Mouse (Mus musculus) MEL (cell line): ENCODE data around the gene Paqr5. TPM values are rescaled to one million over a fixed set of nuclear protein-coding genes. Genes with fewer than 3 reads are reported as not detected.

Source experiments
- DNase-seq: peaks from one replicate; pipeline ENCODE4 v3.0.0; 2011; ENCODE audit warnings: low read depth, low spot score
- H3K27ac ChIP-seq: 2 replicates; pipeline ENCODE4 v1.5.1; 2012; ENCODE audit warnings: low read depth, mild to moderate bottlenecking, control low read depth, low read length, moderate library complexity; ENCODE audit not compliant: control insufficient read depth
- H3K27me3 ChIP-seq, 2 experiments: fragments of 150-350 bp in 1 of 2; sonication (generic) in 1 of 2; 2 replicates each; pipeline ENCODE4 v1.6.1; 2012; ENCODE audit warnings: low read length in 2 of 2, mild to moderate bottlenecking in 2 of 2, improper control_type of control experiment in 1 of 2, moderate library complexity in 1 of 2; ENCODE audit not compliant: insufficient read depth in 2 of 2, control insufficient read depth in 1 of 2
- H3K36me3 ChIP-seq, 2 experiments: 2 replicates each; pipeline ENCODE4 v1.6.1; 2012 to 2014; ENCODE audit warnings: low read length in 2 of 2, improper control_type of control experiment in 1 of 2, inconsistent platforms in 1 of 2, mild to moderate bottlenecking in 1 of 2; ENCODE audit not compliant: insufficient read depth in 2 of 2, control insufficient read depth in 1 of 2
- H3K4me1 ChIP-seq, 2 experiments: fragments of 150-350 bp in 1 of 2; sonication (generic) in 1 of 2; 2 replicates each; pipeline ENCODE4 v1.6.1; 2012; ENCODE audit warnings: low read length in 2 of 2, improper control_type of control experiment in 1 of 2, mild to moderate bottlenecking in 1 of 2; ENCODE audit not compliant: insufficient read depth in 2 of 2, control insufficient read depth in 1 of 2
- H3K4me3 ChIP-seq, 2 experiments: fragments of 150-350 bp in 1 of 2; sonication (generic) in 1 of 2; 2 replicates each; pipeline ENCODE4 v1.5.1; 2012; ENCODE audit warnings: low read depth in 2 of 2, low read length in 2 of 2, mild to moderate bottlenecking in 2 of 2, moderate library complexity in 2 of 2, control low read depth in 1 of 2, improper control_type of control experiment in 1 of 2; ENCODE audit not compliant: control insufficient read depth in 1 of 2, insufficient read depth in 1 of 2
- H3K79me2 ChIP-seq: 2 replicates; pipeline ENCODE4 v1.6.1; 2012; ENCODE audit warnings: mild to moderate bottlenecking, low read length, moderate library complexity; ENCODE audit not compliant: control insufficient read depth, poor library complexity, insufficient read depth
- H3K9ac ChIP-seq: 2 replicates; pipeline ENCODE4 v1.6.1; 2012; ENCODE audit warnings: low read depth, mild to moderate bottlenecking, control low read depth, low read length, moderate library complexity; ENCODE audit not compliant: control insufficient read depth, poor library complexity, severe bottlenecking
- H3K9me3 ChIP-seq: fragments of 150-350 bp; sonication (generic); replicated peaks from 2 replicates; pipeline ENCODE4 v1.6.1; 2012; ENCODE audit warnings: mild to moderate bottlenecking, low read length, improper control_type of control experiment, moderate library complexity; ENCODE audit not compliant: insufficient read depth
- BHLHE40 ChIP-seq: IDR thresholded peaks from 2 replicates; pipeline ENCODE4 v1.6.1; 2012; ENCODE audit warnings: low read depth, mild to moderate bottlenecking, inconsistent platforms, low read length, improper control_type of control experiment, borderline replicate concordance
- CTCF ChIP-seq, 3 experiments: IDR thresholded peaks in 2 of 3; conservative IDR thresholded peaks in 1 of 3; 2 replicates each; pipeline ENCODE4 v1.5.1; 2011 to 2012; ENCODE audit warnings: low read length in 3 of 3, low read depth in 2 of 3, mild to moderate bottlenecking in 2 of 3, improper control_type of control experiment in 1 of 3, inconsistent platforms in 1 of 3, mixed read lengths in 1 of 3, moderate library complexity in 1 of 3; ENCODE audit not compliant: control insufficient read depth in 1 of 3, insufficient read depth in 1 of 3, poor library complexity in 1 of 3, severe bottlenecking in 1 of 3
- EP300 ChIP-seq, 2 experiments: IDR thresholded peaks; 2 replicates each; pipeline ENCODE4 v1.6.1; 2011; ENCODE audit warnings: improper control_type of control experiment in 2 of 2, low read length in 2 of 2, low read depth in 1 of 2, mild to moderate bottlenecking in 1 of 2
- ETS1 ChIP-seq: IDR thresholded peaks from 2 replicates; pipeline ENCODE4 v1.6.1; 2012; ENCODE audit warnings: low read depth, mild to moderate bottlenecking, inconsistent platforms, low read length, improper control_type of control experiment, moderate library complexity
- MAZ ChIP-seq: IDR thresholded peaks from 2 replicates; pipeline ENCODE4 v1.6.1; 2012; ENCODE audit warnings: low read depth, mild to moderate bottlenecking, inconsistent platforms, low read length, improper control_type of control experiment
- MYB ChIP-seq: IDR thresholded peaks from 2 replicates; pipeline ENCODE4 v1.6.1; 2011; ENCODE audit warnings: mild to moderate bottlenecking, low read depth, low read length, improper control_type of control experiment
- MYC ChIP-seq: IDR thresholded peaks from 2 replicates; pipeline ENCODE4 v1.6.1; 2011; ENCODE audit warnings: low read depth, mild to moderate bottlenecking, low read length, improper control_type of control experiment, moderate library complexity
- POLR2A ChIP-seq, 2 experiments: IDR thresholded peaks; 2 replicates each; pipeline ENCODE4 v1.6.1; 2011 to 2012; ENCODE audit warnings: low read length in 2 of 2, mild to moderate bottlenecking in 2 of 2, control low read depth in 1 of 2, improper control_type of control experiment in 1 of 2, low read depth in 1 of 2, moderate library complexity in 1 of 2; ENCODE audit not compliant: control insufficient read depth in 1 of 2, insufficient read depth in 1 of 2, poor library complexity in 1 of 2
- POLR2AphosphoS2 ChIP-seq: IDR thresholded peaks from 2 replicates; pipeline ENCODE4 v1.6.1; 2011; ENCODE audit warnings: low read length, improper control_type of control experiment
- POLR2AphosphoS5 ChIP-seq: IDR thresholded peaks from 2 replicates; pipeline ENCODE4 v1.6.1; 2012; ENCODE audit warnings: low read depth, borderline replicate concordance, mild to moderate bottlenecking, inconsistent platforms, low read length, moderate library complexity, mixed read lengths
- RAD21 ChIP-seq: IDR thresholded peaks from 2 replicates; pipeline ENCODE4 v1.6.1; 2011; ENCODE audit warnings: mild to moderate bottlenecking, low read depth, low read length, improper control_type of control experiment
- RCOR1 ChIP-seq: IDR thresholded peaks from 2 replicates; pipeline ENCODE4 v1.6.1; 2012; ENCODE audit warnings: low read depth, mild to moderate bottlenecking, inconsistent platforms, low read length, improper control_type of control experiment
- SMC3 ChIP-seq: IDR thresholded peaks from 2 replicates; pipeline ENCODE4 v1.6.1; 2011; ENCODE audit warnings: low read depth, low read length, improper control_type of control experiment
- TBP ChIP-seq: IDR thresholded peaks from 2 replicates; pipeline ENCODE4 v1.8.0; 2011; ENCODE audit warnings: low read depth, low read length, improper control_type of control experiment
- TCF12 ChIP-seq: IDR thresholded peaks from 2 replicates; pipeline ENCODE4 v1.6.1; 2014; ENCODE audit warnings: low read depth, mild to moderate bottlenecking, inconsistent platforms, low read length, improper control_type of control experiment, moderate library complexity
- UBTF ChIP-seq: IDR thresholded peaks from 2 replicates; pipeline ENCODE4 v1.6.1; 2012; ENCODE audit warnings: low read depth, mild to moderate bottlenecking, inconsistent platforms, low read length, improper control_type of control experiment, moderate library complexity, borderline replicate concordance; ENCODE audit not compliant: insufficient read depth
- USF1 ChIP-seq: IDR thresholded peaks from 2 replicates; pipeline ENCODE4 v1.6.1; 2014; ENCODE audit warnings: low read depth, mild to moderate bottlenecking, inconsistent platforms, low read length, improper control_type of control experiment, moderate library complexity
- USF2 ChIP-seq, 2 experiments: IDR thresholded peaks; 2 replicates each; pipeline ENCODE4 v1.6.1; 2011 to 2012; ENCODE audit warnings: improper control_type of control experiment in 2 of 2, low read length in 2 of 2, borderline replicate concordance in 1 of 2, inconsistent platforms in 1 of 2, low read depth in 1 of 2, mild to moderate bottlenecking in 1 of 2; ENCODE audit not compliant: insufficient read depth in 1 of 2
- ZC3H11A ChIP-seq: IDR thresholded peaks from 2 replicates; pipeline ENCODE4 v1.6.1; 2012; ENCODE audit warnings: low read depth, mild to moderate bottlenecking, inconsistent platforms, low read length, improper control_type of control experiment
- ZMIZ1 ChIP-seq: IDR thresholded peaks from 2 replicates; pipeline ENCODE4 v1.6.1; 2012; ENCODE audit warnings: low read depth, mild to moderate bottlenecking, inconsistent platforms, low read length, improper control_type of control experiment, moderate library complexity
- polyA plus RNA-seq, 2 experiments: library from polyadenylated mRNA; stranded (reverse) in 1 of 2; unstranded in 1 of 2; fragments of >175 nt in 1 of 2; fragments of >200 nt in 1 of 2; gene quantifications; 2 replicates each; pipeline versions ENCODE4 v1.2.1 to v1.2.4; 2012; ENCODE audit warnings: low replicate concordance in 2 of 2, low read depth in 1 of 2; ENCODE audit not compliant: insufficient read length in 2 of 2, insufficient read depth in 1 of 2, missing spikeins in 1 of 2
- total RNA-seq: library from RNA; depleted of rRNA; stranded (reverse); fragments of 300-350 nt; gene quantifications from 2 replicates; pipeline ENCODE4 v1.2.3, GENCODE M21; 2012

Paqr5 gene
- total and polyA plus RNA-seq, 3 experiments, result 0.04 TPM; not detected in 2

DNA sequence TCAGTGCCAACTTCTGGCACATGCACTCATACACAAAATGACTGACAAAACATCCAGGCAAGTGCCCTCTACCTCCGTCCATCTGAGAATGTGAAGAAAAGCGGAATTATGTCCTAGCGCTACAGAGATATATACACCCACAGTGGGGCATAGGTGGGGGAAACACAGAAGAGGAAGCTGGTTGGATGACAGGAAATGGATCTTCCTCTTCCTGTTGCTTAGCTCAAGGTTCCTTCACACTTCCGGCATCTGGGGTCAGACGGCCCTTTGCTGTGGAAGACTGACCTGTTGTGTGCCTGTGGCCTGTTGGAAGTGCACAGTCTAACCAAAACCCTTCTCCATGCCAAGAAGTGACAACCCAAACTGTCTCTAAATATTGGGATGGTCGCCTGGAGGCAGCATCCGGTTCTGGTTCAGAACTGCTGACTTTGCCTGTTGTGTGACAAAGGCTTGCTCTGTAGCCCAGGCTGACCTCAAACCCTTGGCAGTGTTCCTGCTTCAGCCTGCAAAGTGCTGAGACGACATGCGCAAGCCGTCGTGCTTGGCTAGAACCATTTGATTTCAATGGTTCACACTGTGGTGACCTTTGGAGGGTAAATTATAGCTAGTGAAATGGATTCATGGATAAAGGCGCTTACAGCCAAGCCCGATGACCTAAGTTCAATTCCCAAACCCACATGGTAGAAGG, 49.3 kb downstream of the Paqr5 start:
- no peak for TF ChIP-seq POLR2AphosphoS2
- no peak for TF ChIP-seq ETS1
- TF ChIP-seq MAZ, result no peak
- no peak for TF ChIP-seq POLR2A (IDR thresholded peaks at IDR 0.05; ENCODE audit: control insufficient read depth in 1 of 2, insufficient read depth in 1 of 2, low read depth in 1 of 2, low read length in 2 of 2, poor library complexity in 1 of 2)
- TF ChIP-seq ZMIZ1, result no peak
- no peak for TF ChIP-seq ZC3H11A
- no peak for TF ChIP-seq USF1
- H3K27me3 ChIP-seq, result peaks cover 17 to 21% of the 10 kb centered on the region in 2 experiments
- H3K27ac ChIP-seq, result no peak overlapping the region
- H3K79me2 ChIP-seq, result no peaks in the 10 kb centered on the region
- no peak overlapping the region for H3K4me3 ChIP-seq
- no peaks in the 10 kb centered on the region for H3K4me1 ChIP-seq
- H3K9me3 ChIP-seq, result no peaks in the 10 kb centered on the region
- no peak for DNase-seq
- H3K9ac ChIP-seq, result no peak overlapping the region
- H3K36me3 ChIP-seq, result no peaks in the 10 kb centered on the region

DNA sequence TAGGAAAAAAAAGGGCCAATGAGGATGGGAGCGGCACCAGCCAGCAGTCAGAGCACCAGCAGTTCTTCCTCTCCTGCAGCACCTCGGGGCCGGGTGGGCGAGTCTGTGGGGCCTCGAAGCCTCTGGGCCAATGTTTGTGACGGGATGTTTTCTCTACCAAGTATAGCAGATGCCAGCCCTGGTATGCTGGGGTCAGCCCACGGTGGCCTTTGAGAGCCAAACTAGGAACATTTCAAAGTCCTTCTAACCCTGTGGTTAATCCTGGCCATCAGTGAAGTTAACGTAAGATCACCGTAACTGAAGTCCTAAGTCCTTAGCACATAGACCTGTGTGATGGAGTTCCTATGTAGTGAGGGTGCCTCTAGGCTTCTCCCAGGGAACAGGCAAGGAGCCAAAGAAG, 54.6 kb downstream of the Paqr5 start:
- TF ChIP-seq MYC, result no peak
- no peak for TF ChIP-seq RAD21
- TF ChIP-seq MYB, result no peak
- no peak for TF ChIP-seq ZC3H11A
- no peak for TF ChIP-seq USF2 (IDR thresholded peaks at IDR 0.05; ENCODE audit: borderline replicate concordance in 1 of 2, insufficient read depth in 1 of 2, low read depth in 1 of 2, low read length in 2 of 2)
- TF ChIP-seq CTCF (IDR thresholded peaks at IDR 0.05 in 2 of 3, conservative IDR thresholded peaks at IDR 0.05 in 1 of 3; ENCODE audit: control insufficient read depth in 1 of 3, insufficient read depth in 1 of 3, low read depth in 2 of 3, low read length in 3 of 3, poor library complexity in 1 of 3, severe bottlenecking in 1 of 3), result no peak
- no peak for TF ChIP-seq UBTF
- TF ChIP-seq RCOR1, result no peak
- TF ChIP-seq POLR2AphosphoS5, result no peak
- TF ChIP-seq POLR2A (IDR thresholded peaks at IDR 0.05; ENCODE audit: control insufficient read depth in 1 of 2, insufficient read depth in 1 of 2, low read depth in 1 of 2, low read length in 2 of 2, poor library complexity in 1 of 2), result no peak
- no peak for TF ChIP-seq TCF12
- TF ChIP-seq BHLHE40, result no peak
- TF ChIP-seq SMC3, result no peak
- no peak for TF ChIP-seq EP300 (IDR thresholded peaks at IDR 0.05; ENCODE audit: low read depth in 1 of 2, low read length in 2 of 2)
- no peak for TF ChIP-seq MAZ
- no peak for TF ChIP-seq TBP
- Histone ChIP-seq H3K9me3 (no peaks in the 10 kb centered on the region), H3K27ac (no peak overlapping the region), H3K27me3 (peaks cover 17 to 18% of the 10 kb centered on the region in 2 experiments), H3K9ac (no peak overlapping the region), H3K4me1 (peaks cover 0 to 10% of the 10 kb centered on the region in 2 experiments; a peak in 2 of 4 replicates), H3K79me2 (no peaks in the 10 kb centered on the region), H3K4me3 (no peak overlapping the region), H3K36me3 (peaks cover 0 to 4% of the 10 kb centered on the region in 2 experiments; a peak in 1 of 4 replicates)
- no peak for DNase-seq
